Mouse (Mus musculus): Measurements from ENCODE around the gene Ankrd34a.

DNA sequence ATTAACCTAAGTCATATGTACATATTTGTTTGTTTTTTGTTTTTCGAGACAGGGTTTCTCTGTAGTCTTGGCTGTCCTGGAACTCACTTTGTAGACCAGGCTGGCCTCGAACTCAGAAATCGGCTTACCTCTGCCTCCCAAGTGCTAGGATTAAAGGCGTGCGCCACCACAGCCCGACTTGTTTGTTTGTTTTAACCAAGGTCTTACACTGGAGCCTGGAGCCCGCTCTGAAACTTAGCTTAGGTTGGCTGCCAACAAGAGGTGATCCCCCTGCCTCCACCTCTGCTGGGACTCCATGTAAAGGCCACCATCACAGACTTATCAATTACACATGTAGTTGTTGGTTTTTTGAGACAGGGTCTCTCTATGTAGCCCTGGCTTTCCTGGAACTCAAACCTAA, 47.6 kb upstream of the Ankrd34a start:
- no peak for TF ChIP-seq CTCF (IDR thresholded peaks at IDR 0.05; ENCODE audit: low read depth)
- no peak for TF ChIP-seq EP300 (IDR thresholded peaks at IDR 0.05; ENCODE audit: low read depth)

Measured in heart, postnatal 0 days (tissue).